Mouse (Mus musculus) layer of hippocampus, adult 11-12 months (tissue): ENCODE results near the gene Slc25a19.

ENCODE experiments used
- DNase-seq: peaks from one replicate; pipeline ENCODE4 v3.0.0; 2022; ENCODE audit warnings: low spot score

Gene Slc25a19

GRCm38 (mm10) chr11:115599722-115600121, 28.4 kb downstream of the Slc25a19 start:
- DNase-seq, result no peak

- no peak for DNase-seq
Observed at GRCm38 (mm10) chr11:115598309-115598708, 29.8 kb downstream of the Slc25a19 start.

GRCm38 (mm10) chr11:115595209-115595608, 32.9 kb downstream of the Slc25a19 start:
- DNase-seq, result no peak

- DNase-seq, result no peak
Observed at GRCm38 (mm10) chr11:115590526-115591075, 37.5 kb downstream of the Slc25a19 start.

GRCm38 (mm10) chr11:115587984-115588383, 40.1 kb downstream of the Slc25a19 start:
- DNase-seq, result no peak

- no peak for DNase-seq
Observed at GRCm38 (mm10) chr11:115586403-115586802, 41.7 kb downstream of the Slc25a19 start.

GRCm38 (mm10) chr11:115585573-115586100, 42.5 kb downstream of the Slc25a19 start:
- no peak for DNase-seq

- DNase-seq, result no peak
Observed at GRCm38 (mm10) chr11:115584376-115585073, 43.6 kb downstream of the Slc25a19 start.

- no peak for DNase-seq
Observed at GRCm38 (mm10) chr11:115582913-115583606, 45.0 kb downstream of the Slc25a19 start.

GRCm38 (mm10) chr11:115579080-115579479, 49.0 kb downstream of the Slc25a19 start:
- DNase-seq, result no peak

GRCm38 (mm10) chr11:115564961-115565360, 63.1 kb downstream of the Slc25a19 start:
- DNase-seq, result no peak
